Mouse (Mus musculus) skeletal muscle tissue, adult 2 months (tissue): ENCODE measurements around the gene Coro1c.

Experiments
- DNase-seq: peaks from one replicate; pipeline ENCODE4 v3.0.0-alpha.2; 2012; ENCODE audit warnings: low read depth, low spot score

The Coro1c gene

GRCm38 (mm10) chr5:113857631-113858030, 50.9 kb downstream of the Coro1c start:
- no peak for DNase-seq

GRCm38 (mm10) chr5:113856631-113857030, 51.9 kb downstream of the Coro1c start:
- DNase-seq = no peak

- DNase-seq = no peak
Observed at GRCm38 (mm10) chr5:113855696-113856095, 52.9 kb downstream of the Coro1c start.

GRCm38 (mm10) chr5:113855117-113855516, 53.4 kb downstream of the Coro1c start:
- DNase-seq = no peak

GRCm38 (mm10) chr5:113854494-113854893, 54.1 kb downstream of the Coro1c start:
- peak; percentile 76 for DNase-seq

- no peak for DNase-seq
Observed at GRCm38 (mm10) chr5:113853541-113853940, 55.0 kb downstream of the Coro1c start.

GRCm38 (mm10) chr5:113852463-113852862, 56.1 kb downstream of the Coro1c start:
- DNase-seq = no peak

- DNase-seq = no peak
Observed at GRCm38 (mm10) chr5:113850680-113851230, 57.8 kb downstream of the Coro1c start.

GRCm38 (mm10) chr5:113847636-113848035, 60.9 kb downstream of the Coro1c start:
- no peak for DNase-seq

GRCm38 (mm10) chr5:113846656-113847055, 61.9 kb downstream of the Coro1c start:
- no peak for DNase-seq

GRCm38 (mm10) chr5:113845627-113846026, 62.9 kb downstream of the Coro1c start:
- DNase-seq = no peak

- DNase-seq = no peak
Observed at GRCm38 (mm10) chr5:113844721-113845120, 63.8 kb downstream of the Coro1c start.

- no peak for DNase-seq
Observed at GRCm38 (mm10) chr5:113844106-113844505, 64.5 kb downstream of the Coro1c start.

GRCm38 (mm10) chr5:113842906-113843305, 65.7 kb downstream of the Coro1c start:
- no peak for DNase-seq

GRCm38 (mm10) chr5:113842244-113842643, 66.3 kb downstream of the Coro1c start:
- DNase-seq = no peak

GRCm38 (mm10) chr5:113841243-113842225, 67.0 kb downstream of the Coro1c start:
- no peak for DNase-seq

- no peak for DNase-seq
Observed at GRCm38 (mm10) chr5:113840443-113840842, 68.1 kb downstream of the Coro1c start.

GRCm38 (mm10) chr5:113836961-113837360, 71.6 kb downstream of the Coro1c start:
- no peak for DNase-seq

GRCm38 (mm10) chr5:113833316-113833947, 75.1 kb downstream of the Coro1c start:
- DNase-seq = no peak

GRCm38 (mm10) chr5:113832490-113832901, 76.1 kb downstream of the Coro1c start, which contains the start of gene Selplg:
Gene Selplg, minus strand, starts transcription at chr5:113832644.
- DNase-seq = no peak

GRCm38 (mm10) chr5:113831741-113832140, 76.8 kb downstream of the Coro1c start:
- DNase-seq = no peak

GRCm38 (mm10) chr5:113830796-113831195, 77.8 kb downstream of the Coro1c start:
- no peak for DNase-seq
